Mouse (Mus musculus) embryonic fibroblast, embryonic 13.5 days (primary cell): Measurements from ENCODE around the gene Ubr1.

Experiments used
- CTCF ChIP-seq: IDR thresholded peaks from 2 replicates; pipeline ENCODE4 v1.5.1; 2011; ENCODE audit warnings: mild to moderate bottlenecking, control low read depth, low read length, moderate library complexity, borderline replicate concordance; ENCODE audit not compliant: insufficient read depth
- POLR2A ChIP-seq: IDR thresholded peaks from 2 replicates; pipeline ENCODE4 v1.6.1; 2011; ENCODE audit warnings: low read depth, mild to moderate bottlenecking, control low read depth, low read length, moderate library complexity

DNA sequence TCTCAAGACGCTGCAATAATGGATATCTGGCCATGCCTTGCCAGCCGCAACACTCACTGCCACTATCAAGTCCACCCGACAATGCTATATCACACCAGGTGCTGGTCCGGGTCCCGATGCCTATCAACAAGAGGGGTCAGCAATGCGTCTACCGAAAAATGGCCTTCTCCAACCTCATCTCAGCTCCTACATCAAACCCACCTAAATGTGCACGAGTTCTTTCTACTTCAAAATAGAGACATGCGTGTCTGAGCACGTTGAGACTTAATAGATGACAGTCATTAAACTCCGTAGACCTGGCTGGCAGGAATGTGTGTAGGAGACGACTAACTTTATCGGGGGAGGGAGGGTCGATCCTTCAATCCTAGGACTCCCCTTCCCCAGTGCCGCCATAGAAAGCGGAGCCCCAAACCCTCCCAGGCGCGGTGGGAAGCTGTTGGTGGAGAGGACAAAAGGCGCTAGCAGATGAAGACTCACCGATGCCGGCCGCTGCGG is 423 bp downstream of the Ubr1 start:
- TF ChIP-seq CTCF = no peak
- TF ChIP-seq POLR2A = no peak
